Mouse (Mus musculus) layer of hippocampus, adult 18-20 months (tissue): ENCODE measurements around the gene Rbm3. TPM values are rescaled to one million over a fixed set of nuclear protein-coding genes. Genes with fewer than 3 reads are reported as not detected.

Source experiments
- DNase-seq, 2 experiments: peaks; one replicate each; pipeline ENCODE4 v3.0.0; 2022; ENCODE audit warnings: low spot score in 2 of 2
- long read RNA-seq: library from polyadenylated mRNA; stranded (forward); transcript quantifications from one replicate; pipeline ENCODE4 v2.0.0, GENCODE M21; 2021
- total RNA-seq, 2 experiments: library from RNA; stranded (reverse); gene quantifications; 2 replicates each; pipeline ENCODE4 v1.2.3; 2021

Gene Rbm3
- total RNA-seq = 100 to 1,000 TPM in 1 of 2 experiments, 10 to 100 TPM in 1; 77.0 to 135 TPM
- long read RNA-seq, transcript Rbm3-204 (7 exons, 1,152 nt) = minor isoform, 8 of 63 reads
- long read RNA-seq, transcript Rbm3-203 (7 exons, 1,225 nt) = minor isoform, 7 of 63 reads
- long read RNA-seq, transcript Rbm3-206 (7 exons, 1,338 nt) = major isoform, 12 of 63 reads
- long read RNA-seq, transcript Rbm3-202 (7 exons, 1,183 nt) = minor isoform, 10 of 63 reads
- long read RNA-seq, partial matches to known transcripts = 7 of 63 reads
- long read RNA-seq, other reads (novel, unspliced or antisense) = 17 of 63 reads

GRCm38 (mm10) chrX:8145153-8145991, at the start of gene Rbm3:
Rbm3 (minus strand) TSS chrX:8145880.
- DNase-seq = peak; percentile 82 to 89

- peak; percentile 56 to 76 for DNase-seq
These were observed 47.7 kb upstream of the Rbm3 start, which contains the start of gene Ebp for GRCm38 (mm10) chrX:8193419-8193723. Ebp (minus strand) TSS chrX:8193512.

- DNase-seq = peak; percentile 75 to 82
These were observed 47.1 kb upstream of the Rbm3 start for GRCm38 (mm10) chrX:8192640-8193418.

- DNase-seq = peak in 1 of 2 experiments; percentile 34
These were observed 46.5 kb upstream of the Rbm3 start for GRCm38 (mm10) chrX:8192126-8192639.

- no peak for DNase-seq
These were observed 37.3 kb upstream of the Rbm3 start for GRCm38 (mm10) chrX:8182871-8183540.

- no peak for DNase-seq
These were observed 34.0 kb upstream of the Rbm3 start for GRCm38 (mm10) chrX:8179646-8180045.

- no peak for DNase-seq
These were observed 33.2 kb upstream of the Rbm3 start for GRCm38 (mm10) chrX:8178871-8179270.

GRCm38 (mm10) chrX:8175504-8176385, 30.1 kb upstream of the Rbm3 start, which contains the start of gene Tbc1d25:
Tbc1d25 (minus strand) TSS chrX:8176181.
- peak; percentile 73 to 87 for DNase-seq

- no peak for DNase-seq
These were observed 29.5 kb upstream of the Rbm3 start for GRCm38 (mm10) chrX:8175169-8175503.

GRCm38 (mm10) chrX:8167716-8168647, 22.3 kb upstream of the Rbm3 start:
- DNase-seq = no peak

- peak in 1 of 2 experiments; percentile 19 for DNase-seq
These were observed 18.8 kb upstream of the Rbm3 start for GRCm38 (mm10) chrX:8164471-8164870.

GRCm38 (mm10) chrX:8163076-8163475, 17.4 kb upstream of the Rbm3 start:
- peak in 1 of 2 experiments; percentile 17 for DNase-seq

- no peak for DNase-seq
These were observed 1.9 kb downstream of the Rbm3 start for GRCm38 (mm10) chrX:8143750-8144149.

- no peak for DNase-seq
These were observed 2.7 kb downstream of the Rbm3 start for GRCm38 (mm10) chrX:8142948-8143347.

GRCm38 (mm10) chrX:8141058-8141457, 4.6 kb downstream of the Rbm3 start:
- no peak for DNase-seq

- no peak for DNase-seq
These were observed 5.2 kb downstream of the Rbm3 start for GRCm38 (mm10) chrX:8140446-8140845.

- DNase-seq = no peak
These were observed 6.2 kb downstream of the Rbm3 start for GRCm38 (mm10) chrX:8139480-8139879.

- no peak for DNase-seq
These were observed 9.8 kb downstream of the Rbm3 start for GRCm38 (mm10) chrX:8135886-8136285.
